Mouse (Mus musculus) G1E (cell line): ENCODE results near the gene Galntl6.
"Not testable (repeated sequence)": the region's sequence is repeated elsewhere in the genome, so short reads cannot be mapped to it uniquely, and the experiment has no call there.

Source experiments
- CTCF ChIP-seq: IDR thresholded peaks from 2 replicates; pipeline ENCODE4 v1.5.1; 2012; ENCODE audit warnings: low read depth, low read length, inconsistent platforms, mixed read lengths
- GATA1 ChIP-seq: IDR thresholded peaks from 2 replicates; pipeline ENCODE4 v1.6.1; 2012; ENCODE audit warnings: borderline replicate concordance, low read length, inconsistent platforms, mixed read lengths
- POLR2AphosphoS5 ChIP-seq: IDR thresholded peaks from 2 replicates; pipeline ENCODE4 v1.6.1; 2012; ENCODE audit warnings: low read depth, low read length, inconsistent platforms; ENCODE audit not compliant: insufficient replicate concordance
- TAL1 ChIP-seq: conservative IDR thresholded peaks from 2 replicates; pipeline ENCODE4 v1.6.1; 2012; ENCODE audit warnings: low read depth, low read length, inconsistent platforms, mixed read lengths

GRCm38 (mm10) chr8:57762622-57763021 lies 1149.8 kb downstream of the Galntl6 start:
- TF ChIP-seq GATA1, CTCF, POLR2AphosphoS5, TAL1: not testable (repeated sequence)
